18 mouse cellular contexts compared by ENCODE assay signal in the genomic region with DNA sequence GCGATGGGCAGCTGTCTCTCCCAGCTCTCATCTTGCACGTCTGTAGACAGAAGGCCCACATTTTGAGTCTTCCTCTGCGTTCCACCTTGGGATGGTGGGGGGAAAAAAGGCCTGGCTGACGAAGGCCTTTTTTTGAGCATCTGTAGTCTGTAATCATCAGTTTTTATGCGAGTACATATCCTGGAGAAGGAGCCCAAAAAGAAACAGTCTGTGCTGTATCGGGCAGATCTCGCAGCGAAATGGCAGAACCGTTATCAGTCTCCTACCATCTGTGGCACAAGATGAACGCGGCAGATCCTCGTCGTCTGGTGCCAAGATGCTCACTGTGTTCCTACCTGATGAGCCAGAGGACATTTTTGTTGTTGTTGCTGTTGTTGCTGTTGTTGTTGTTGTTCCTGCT. TPM values are rescaled to one million over a fixed set of nuclear protein-coding genes. Genes with fewer than 3 reads are reported as not detected.
DNase-seq lines count a peak whose midpoint lies in the region; ATAC-seq lines count a peak whose summit lies in the region.
"Had no signal": no experiment of that assay in that cellular context is flagged by ENCODE, and none has a peak within 500 bp of the region (broad histone marks: within the 10 kb centered on the region; RNA-seq: fewer than 3 reads in every experiment).

No protein-coding gene starts in this region.

- H3K27ac ChIP-seq in forebrain, embryonic 14.5 days (ENCODE audit: low read depth, low read length): no peak overlapping the region
- no peak overlapping the region for H3K27ac ChIP-seq in forebrain, embryonic 10.5 days
- H3K27ac ChIP-seq in limb, embryonic 10.5 days: no peak overlapping the region
- H3K27ac ChIP-seq: heart, embryonic 15.5 days; hindbrain, embryonic 14.5 days; liver, embryonic 12.5 days; midbrain, embryonic 10.5 days; stomach, postnatal 0 days had no signal

- intact Hi-C loops in left cerebral cortex, postnatal 14 days (cut with DNase I): no loop called here

- WGBS in forebrain, embryonic 14.5 days: 75% methylated on average over 13 of the region's 13 CpGs
- 93% methylated on average over 13 of the region's 13 CpGs for WGBS in forebrain, embryonic 10.5 days
- 94% methylated on average over 13 of the region's 13 CpGs for WGBS in limb, embryonic 10.5 days

- no peak overlapping the region for H3K4me3 ChIP-seq in forebrain, embryonic 14.5 days (ENCODE audit: low read depth, low read length)
- no peak overlapping the region for H3K4me3 ChIP-seq in forebrain, embryonic 10.5 days
- no peak overlapping the region for H3K4me3 ChIP-seq in limb, embryonic 10.5 days
- H3K4me3 ChIP-seq: heart, embryonic 15.5 days; liver, embryonic 12.5 days; midbrain, embryonic 10.5 days had no signal

- H3K4me1 ChIP-seq in forebrain, embryonic 14.5 days (ENCODE audit: control insufficient read depth, insufficient read depth, low read length): no peaks in the 10 kb centered on the region
- no peaks in the 10 kb centered on the region for H3K4me1 ChIP-seq in forebrain, embryonic 10.5 days
- H3K4me1 ChIP-seq in limb, embryonic 10.5 days: no peaks in the 10 kb centered on the region
- H3K4me1 ChIP-seq: liver, embryonic 12.5 days; midbrain, embryonic 10.5 days had no signal

- DNase-seq in forebrain, embryonic 14.5 days (ENCODE audit: low spot score): peak; percentile 56
- DNase-seq in forebrain, embryonic 10.5 days (ENCODE audit: extremely low spot score, low spot score): no peak
- peak; percentile 14 for DNase-seq in right cerebral cortex, postnatal 4 days
- DNase-seq in right cerebral cortex, adult 2 months (ENCODE audit: low spot score in 2 of 2): no peak
- peak; percentile 52 to 82 for DNase-seq in layer of hippocampus, adult 18-20 months (ENCODE audit: low spot score in 2 of 2)
- no peak for DNase-seq in embryo, embryonic 10.5 days (ENCODE audit: low spot score)
- no peak for DNase-seq in limb, embryonic 10.5 days (ENCODE audit: low spot score)
- no peak for DNase-seq in left cerebral cortex, postnatal 14 days (ENCODE audit: low spot score in 2 of 2)
- DNase-seq: gastrocnemius, postnatal 25 days; kidney, adult 18-20 months; kidney, postnatal 36 days; thymus, postnatal 4 days had no signal

- H3K4me2 ChIP-seq in forebrain, embryonic 14.5 days (ENCODE audit: low read length): no peak overlapping the region
- H3K4me2 ChIP-seq: heart, embryonic 15.5 days; hindbrain, embryonic 14.5 days; liver, embryonic 12.5 days had no signal

- H3K9ac ChIP-seq in forebrain, embryonic 14.5 days (ENCODE audit: low read length): no peak overlapping the region
- H3K9ac ChIP-seq: heart, embryonic 15.5 days; hindbrain, embryonic 14.5 days; liver, embryonic 12.5 days had no signal

- H3K27me3 ChIP-seq in forebrain, embryonic 14.5 days (replicated peaks; ENCODE audit: control insufficient read depth, insufficient read depth, low read length): no peaks in the 10 kb centered on the region
- H3K27me3 ChIP-seq in forebrain, embryonic 10.5 days (ENCODE audit: poor library complexity, severe bottlenecking): no peaks in the 10 kb centered on the region
- no peaks in the 10 kb centered on the region for H3K27me3 ChIP-seq in limb, embryonic 10.5 days (ENCODE audit: low read depth, poor library complexity, severe bottlenecking)
- H3K27me3 ChIP-seq: heart, embryonic 15.5 days; liver, embryonic 12.5 days had no signal

- H3K9me3 ChIP-seq in forebrain, embryonic 14.5 days (replicated peaks; ENCODE audit: control insufficient read depth, low read length): no peaks in the 10 kb centered on the region
- no peaks in the 10 kb centered on the region for H3K9me3 ChIP-seq in forebrain, embryonic 10.5 days
- no peaks in the 10 kb centered on the region for H3K9me3 ChIP-seq in limb, embryonic 10.5 days (replicated peaks)
- H3K9me3 ChIP-seq: heart, embryonic 15.5 days; liver, embryonic 12.5 days; midbrain, embryonic 10.5 days had no signal

- ATAC-seq in forebrain, embryonic 14.5 days: peak; percentile 74; the same call in 1 of the 2 replicates
- ATAC-seq: liver, embryonic 12.5 days; lung, postnatal 0 days had no signal

- no peaks in the 10 kb centered on the region; the same call in 1 of the 2 replicates for H3K36me3 ChIP-seq in forebrain, embryonic 14.5 days (ENCODE audit: control insufficient read depth, insufficient read depth, low read length)
- H3K36me3 ChIP-seq in forebrain, embryonic 10.5 days (replicated peaks): no peaks in the 10 kb centered on the region
- H3K36me3 ChIP-seq in limb, embryonic 10.5 days: no peaks in the 10 kb centered on the region
- H3K36me3 ChIP-seq: heart, embryonic 15.5 days; liver, embryonic 12.5 days; midbrain, embryonic 10.5 days had no signal

RNA-seq across cellular contexts. Expression of a gene that starts 8.9 kb away (rescaled TPM):
- 29.9 and 31.4 TPM in 2 replicates for polyA plus RNA-seq in forebrain, embryonic 14.5 days (2014; fragmentation: Nextera tagmentation; extraction: Ambion mirVana)
- 20.2 and 23.3 TPM in 2 replicates for polyA plus RNA-seq in forebrain, embryonic 10.5 days (2016; fragmentation: Nextera tagmentation; extraction: Ambion mirVana)
- total RNA-seq in layer of hippocampus, adult 18-20 months (2021): 10 to 100 TPM; 66.3 to 67.0 TPM
- 16.2 and 17.4 TPM in 2 replicates for polyA plus RNA-seq in limb, embryonic 10.5 days (2016; fragmentation: Nextera tagmentation; extraction: Ambion mirVana)
- total RNA-seq in left cerebral cortex, postnatal 14 days (2021): 10 to 100 TPM; 76.1 to 87.2 TPM

RNA-seq across cellular contexts. Expression of a gene that starts 8.9 kb away (rescaled TPM):
- 22.2 and 23.1 TPM in 2 replicates for polyA plus RNA-seq in forebrain, embryonic 14.5 days (2014; fragmentation: Nextera tagmentation; extraction: Ambion mirVana)
- polyA plus RNA-seq in forebrain, embryonic 10.5 days (2016; fragmentation: Nextera tagmentation; extraction: Ambion mirVana): 24.4 and 26.3 TPM in 2 replicates
- total RNA-seq in layer of hippocampus, adult 18-20 months (2021): 10 to 100 TPM; 23.1 to 26.8 TPM
- 27.9 and 29.5 TPM in 2 replicates for polyA plus RNA-seq in limb, embryonic 10.5 days (2016; fragmentation: Nextera tagmentation; extraction: Ambion mirVana)
- 10 to 100 TPM; 24.2 to 26.9 TPM for total RNA-seq in left cerebral cortex, postnatal 14 days (2021)

Comparison
In these comparisons a context has a peak if more than half of its experiments do, and no peak if none do; other contexts are left out.
1. DNase-seq: peak in forebrain, embryonic 14.5 days (single experiment), right cerebral cortex, postnatal 4 days (single experiment) and layer of hippocampus, adult 18-20 months (2 of 2); none in forebrain, embryonic 10.5 days (single experiment), right cerebral cortex, adult 2 months (0 of 2), embryo, embryonic 10.5 days (single experiment), limb, embryonic 10.5 days (single experiment) and left cerebral cortex, postnatal 14 days (0 of 2).